Mouse (Mus musculus) limb, embryonic 12.5 days (tissue): ENCODE results near the gene Raph1. TPM values are rescaled to one million over a fixed set of nuclear protein-coding genes. Genes with fewer than 3 reads are reported as not detected.

ENCODE experiments used
- ATAC-seq: fragments of 200-750 bp; cut with Nextera tagmentation; 2 replicates; pipeline ENCODE4 v1.8.0; 2017; ENCODE audit warnings: low read depth, moderate TSS enrichment; ENCODE audit not compliant: insufficient number of reproducible peaks, insufficient read depth, low FRiP score, low TSS enrichment
- H3K27ac ChIP-seq: fragments of 300-500 bp; sonication (generic); 2 replicates; pipeline ENCODE4 v1.5.1; 2016; ENCODE audit warnings: mild to moderate bottlenecking, moderate library complexity
- H3K27me3 ChIP-seq: fragments of 300-500 bp; sonication (generic); 2 replicates; pipeline ENCODE4 v1.6.1; 2016; ENCODE audit warnings: mild to moderate bottlenecking, moderate library complexity
- H3K36me3 ChIP-seq: fragments of 300-500 bp; sonication (generic); 2 replicates; pipeline ENCODE4 v1.6.1; 2016; ENCODE audit warnings: mild to moderate bottlenecking, moderate library complexity
- H3K4me1 ChIP-seq: fragments of 300-500 bp; sonication (generic); replicated peaks from 2 replicates; pipeline ENCODE4 v1.6.1; 2016
- H3K4me2 ChIP-seq: fragments of 300-500 bp; sonication (generic); 2 replicates; pipeline ENCODE4 v1.6.1; 2016; ENCODE audit warnings: mild to moderate bottlenecking, moderate library complexity
- H3K4me3 ChIP-seq: fragments of 300-500 bp; sonication (generic); replicated peaks from 2 replicates; pipeline ENCODE4 v1.5.1; 2016; ENCODE audit warnings: mild to moderate bottlenecking
- H3K9ac ChIP-seq: fragments of 300-500 bp; sonication (generic); replicated peaks from 2 replicates; pipeline ENCODE4 v1.6.1; 2016; ENCODE audit warnings: mild to moderate bottlenecking, moderate library complexity
- H3K9me3 ChIP-seq: fragments of 300-500 bp; sonication (generic); 2 replicates; pipeline ENCODE4 v1.6.1; 2016; ENCODE audit warnings: mild to moderate bottlenecking, moderate library complexity
- WGBS: fragments of 180-500 bp; shearing (Covaris S2); methylation state at CpG from one replicate; pipeline ENCODE4 v1.1.7; 2016; 5-methylcytosine and 5-hydroxymethylcytosine counted together
- polyA plus RNA-seq: library from polyadenylated mRNA; unstranded; fragments of >200 nt; fragmentation: Nextera tagmentation; extraction: Ambion mirVana; gene quantifications from 2 replicates; pipeline ENCODE4 v1.2.1, GENCODE M21; 2016

Raph1 gene
- polyA plus RNA-seq, 1 experiment from 2014 or later, result 21.0 TPM

- WGBS, result 2% methylated on average over 13 of the region's 13 CpGs
- Histone ChIP-seq H3K4me1 (peaks cover 12% of the 10 kb centered on the region), H3K27me3 (no peaks in the 10 kb centered on the region), H3K36me3 (no peaks in the 10 kb centered on the region; the same call in 1 of the 2 replicates), H3K4me3 (peak overlapping the region; percentile 94), H3K4me2 (peak overlapping the region; percentile 77), H3K9me3 (peaks cover 4% of the 10 kb centered on the region; the same call in 1 of the 2 replicates), H3K27ac (no peak overlapping the region), H3K9ac (peak overlapping the region; percentile 90)
- no peak for ATAC-seq
Observed at GRCm38 (mm10) chr1:60565270-60565920, 1.5 kb downstream of the Raph1 start.

GRCm38 (mm10) chr1:60564691-60565090 lies 2.2 kb downstream of the Raph1 start:
- no peaks in the 10 kb centered on the region; the same call in 1 of the 2 replicates for H3K36me3 ChIP-seq
- 89% methylated on average over 5 of the region's 5 CpGs for WGBS
- no peak overlapping the region for H3K27ac ChIP-seq
- H3K4me1 ChIP-seq, result peaks cover 12% of the 10 kb centered on the region
- no peak overlapping the region for H3K4me3 ChIP-seq
- no peak for ATAC-seq
- no peak overlapping the region for H3K9ac ChIP-seq
- peak overlapping the region; percentile 77 for H3K4me2 ChIP-seq
- H3K27me3 ChIP-seq, result no peaks in the 10 kb centered on the region
- H3K9me3 ChIP-seq, result peaks cover 4% of the 10 kb centered on the region; the same call in 1 of the 2 replicates

- ATAC-seq, result no peak
- peaks cover 4% of the 10 kb centered on the region; the same call in 1 of the 2 replicates for H3K9me3 ChIP-seq
- H3K4me1 ChIP-seq, result peaks cover 12% of the 10 kb centered on the region
- no peaks in the 10 kb centered on the region for H3K27me3 ChIP-seq
- H3K36me3 ChIP-seq, result no peaks in the 10 kb centered on the region; the same call in 1 of the 2 replicates
- H3K4me2 ChIP-seq, result no peak overlapping the region
- no peak overlapping the region for H3K4me3 ChIP-seq
- H3K9ac ChIP-seq, result no peak overlapping the region
- H3K27ac ChIP-seq, result no peak overlapping the region
Observed at GRCm38 (mm10) chr1:60563021-60563420, 3.9 kb downstream of the Raph1 start.

DNA sequence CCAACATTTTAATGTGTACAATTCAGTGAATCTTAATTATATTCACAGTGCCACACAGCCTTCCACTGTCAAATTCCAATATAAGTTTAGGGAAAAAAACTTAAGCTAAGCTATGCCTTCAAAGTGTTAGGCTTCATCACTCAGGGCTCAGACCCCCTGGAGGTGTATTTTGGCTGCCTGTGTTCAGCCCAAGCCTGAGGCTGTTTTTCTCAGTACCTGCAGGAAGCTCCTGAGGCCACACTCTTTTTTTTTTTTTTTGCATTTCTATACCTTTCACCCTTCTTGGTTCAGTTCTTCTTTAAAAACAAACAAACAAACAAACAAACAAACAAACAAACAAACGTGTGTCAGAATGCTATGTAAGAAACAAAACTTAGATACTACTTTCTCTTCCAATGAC lies 23.2 kb downstream of the Raph1 start:
- Histone ChIP-seq H3K9ac (no peak overlapping the region), H3K27ac (no peak overlapping the region), H3K36me3 (peaks cover 10% of the 10 kb centered on the region), H3K4me1 (no peaks in the 10 kb centered on the region), H3K9me3 (peaks cover 11% of the 10 kb centered on the region), H3K4me3 (no peak overlapping the region), H3K4me2 (no peak overlapping the region), H3K27me3 (no peaks in the 10 kb centered on the region)
- ATAC-seq, result no peak
- 44% methylated on average over 1 of the region's 1 CpGs for WGBS

GRCm38 (mm10) chr1:60539272-60539671 lies 27.6 kb downstream of the Raph1 start:
- Histone ChIP-seq H3K36me3 (no peaks in the 10 kb centered on the region), H3K27me3 (no peaks in the 10 kb centered on the region), H3K9ac (no peak overlapping the region), H3K4me1 (no peaks in the 10 kb centered on the region), H3K27ac (no peak overlapping the region), H3K4me3 (no peak overlapping the region), H3K9me3 (no peaks in the 10 kb centered on the region), H3K4me2 (no peak overlapping the region)
- ATAC-seq, result no peak
- WGBS, result 91% methylated on average over 3 of the region's 3 CpGs

GRCm38 (mm10) chr1:60534932-60535331 lies 32.0 kb downstream of the Raph1 start:
- H3K36me3 ChIP-seq, result peaks cover 19% of the 10 kb centered on the region; the same call in 1 of the 2 replicates
- no peaks in the 10 kb centered on the region for H3K27me3 ChIP-seq
- H3K4me1 ChIP-seq, result no peaks in the 10 kb centered on the region
- no peaks in the 10 kb centered on the region for H3K9me3 ChIP-seq
- H3K9ac ChIP-seq, result no peak overlapping the region
- H3K27ac ChIP-seq, result no peak overlapping the region
- no peak overlapping the region for H3K4me2 ChIP-seq
- ATAC-seq, result no peak
- WGBS, result 86% methylated on average over 2 of the region's 2 CpGs
- no peak overlapping the region for H3K4me3 ChIP-seq

DNA sequence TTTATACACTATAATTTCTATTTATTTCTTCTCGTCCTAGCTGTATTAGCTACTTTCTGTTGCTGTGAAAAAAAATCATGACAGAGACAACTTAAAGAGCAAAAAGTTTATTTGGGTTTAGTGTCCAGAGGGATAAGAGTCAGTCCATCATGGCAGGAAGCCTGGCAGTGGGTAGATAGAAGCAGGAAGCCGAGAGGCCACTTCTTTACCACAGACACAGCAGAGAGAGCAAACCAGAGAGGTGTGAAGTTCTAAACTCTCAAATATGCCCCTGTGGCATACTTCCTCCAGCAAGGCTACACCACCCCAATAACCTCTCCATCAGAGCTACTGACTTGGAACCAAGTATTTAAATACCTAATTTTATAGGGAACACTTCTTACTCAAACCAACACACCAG lies 36.3 kb downstream of the Raph1 start:
- Histone ChIP-seq H3K4me1 (no peaks in the 10 kb centered on the region), H3K36me3 (peaks cover 34% of the 10 kb centered on the region), H3K9me3 (no peaks in the 10 kb centered on the region), H3K4me2 (no peak overlapping the region), H3K27me3 (no peaks in the 10 kb centered on the region), H3K9ac (no peak overlapping the region), H3K27ac (no peak overlapping the region), H3K4me3 (no peak overlapping the region)
- 92% methylated on average over 2 of the region's 2 CpGs for whole genome bisulfite sequencing
- ATAC-seq, result no peak

- ATAC-seq, result no peak
- 90% methylated on average over 6 of the region's 6 CpGs for WGBS
- Histone ChIP-seq H3K36me3 (peaks cover 40% of the 10 kb centered on the region), H3K4me2 (no peak overlapping the region), H3K27me3 (no peaks in the 10 kb centered on the region), H3K9me3 (no peaks in the 10 kb centered on the region), H3K4me3 (no peak overlapping the region), H3K9ac (no peak overlapping the region), H3K27ac (no peak overlapping the region), H3K4me1 (no peaks in the 10 kb centered on the region)
Observed at GRCm38 (mm10) chr1:60530107-60530506, 36.8 kb downstream of the Raph1 start.

DNA sequence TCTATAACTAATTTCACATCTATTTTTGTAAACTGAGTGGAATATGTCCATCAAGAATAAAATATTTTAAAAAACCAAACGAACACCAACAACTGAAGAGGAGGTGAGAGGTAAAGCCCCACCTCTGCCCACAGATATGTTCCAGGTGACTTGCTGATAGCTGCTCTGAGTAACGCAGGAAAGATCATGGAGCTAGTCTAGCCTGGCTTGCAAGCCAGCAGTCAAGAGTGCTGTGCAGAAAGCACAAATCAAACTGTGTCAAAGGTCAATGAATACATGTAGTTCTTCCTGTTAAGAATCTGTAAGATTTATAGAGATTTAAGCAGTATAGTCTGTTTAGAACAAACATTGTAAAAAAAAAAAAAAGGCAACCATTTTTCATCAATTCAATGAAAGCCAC lies 56.3 kb downstream of the Raph1 start:
- WGBS, result 73% methylated on average over 2 of the region's 2 CpGs

GRCm38 (mm10) chr1:60503456-60503855 lies 63.4 kb downstream of the Raph1 start:
- WGBS, result 86% methylated on average over 5 of the region's 5 CpGs
- H3K36me3 ChIP-seq, result peaks cover 32% of the 10 kb centered on the region
- H3K4me2 ChIP-seq, result no peak overlapping the region
- H3K9ac ChIP-seq, result no peak overlapping the region
- no peak overlapping the region for H3K27ac ChIP-seq
- no peaks in the 10 kb centered on the region for H3K27me3 ChIP-seq
- no peak for ATAC-seq
- no peaks in the 10 kb centered on the region for H3K4me1 ChIP-seq
- no peaks in the 10 kb centered on the region for H3K9me3 ChIP-seq
- H3K4me3 ChIP-seq, result no peak overlapping the region

More for the DNA sequence above, 56.3 kb downstream of the Raph1 start:
- H3K27me3 ChIP-seq, result no peaks in the 10 kb centered on the region
- ATAC-seq, result no peak
- peaks cover 11% of the 10 kb centered on the region for H3K36me3 ChIP-seq
- H3K4me1 ChIP-seq, result no peaks in the 10 kb centered on the region
- H3K4me2 ChIP-seq, result no peak overlapping the region
- H3K27ac ChIP-seq, result no peak overlapping the region
- H3K4me3 ChIP-seq, result no peak overlapping the region
- H3K9ac ChIP-seq, result no peak overlapping the region
- no peaks in the 10 kb centered on the region for H3K9me3 ChIP-seq

DNA sequence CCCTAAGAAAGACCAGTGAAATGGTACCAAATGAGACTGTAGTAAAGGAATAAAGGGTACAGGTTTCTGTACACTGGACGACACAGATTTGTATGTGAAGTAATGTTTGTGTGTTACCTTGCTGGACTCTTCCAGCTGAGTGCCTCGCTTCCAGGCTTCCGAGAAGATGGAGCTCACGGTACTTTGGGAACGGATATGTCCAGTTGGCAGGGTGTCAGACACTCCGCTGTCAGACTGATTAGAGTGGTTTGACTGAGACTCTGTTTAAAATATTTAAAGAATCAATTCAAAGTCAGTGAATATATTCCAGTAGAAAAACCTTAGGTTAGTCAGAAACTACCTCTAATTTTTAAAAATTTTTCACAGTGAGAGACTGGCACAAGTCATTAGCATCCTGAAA lies 73.5 kb downstream of the Raph1 start:
- peaks cover 66% of the 10 kb centered on the region for H3K36me3 ChIP-seq
- no peak overlapping the region for H3K4me2 ChIP-seq
- H3K9me3 ChIP-seq, result no peaks in the 10 kb centered on the region
- no peaks in the 10 kb centered on the region for H3K27me3 ChIP-seq
- no peak overlapping the region for H3K27ac ChIP-seq
- H3K4me3 ChIP-seq, result no peak overlapping the region
- H3K9ac ChIP-seq, result no peak overlapping the region
- 0 out of 2 replicates have a peak, but pooled peaks cover 3% of the 10 kb centered on the region for H3K4me1 ChIP-seq
- 94% methylated on average over 6 of the region's 6 CpGs for whole genome bisulfite sequencing
- ATAC-seq, result no peak

DNA sequence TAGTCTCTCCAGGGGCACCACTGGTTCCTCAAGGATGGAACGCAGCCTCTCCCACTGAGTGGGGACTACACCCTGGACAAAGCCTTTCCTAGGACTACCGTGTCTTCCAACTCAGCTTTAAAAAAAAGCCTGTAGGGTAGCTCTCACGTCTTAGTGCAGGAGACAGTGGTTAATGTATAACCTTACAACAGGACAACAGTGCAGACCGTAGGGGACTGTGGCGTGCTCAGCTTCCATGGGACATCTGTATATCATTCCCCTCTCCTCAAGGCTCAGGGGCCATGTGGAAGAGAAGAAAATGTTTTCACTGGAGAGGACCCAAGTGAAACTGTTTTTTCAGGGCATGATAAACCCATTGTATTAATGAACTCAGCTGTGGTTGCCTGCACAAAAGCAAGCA lies 74.5 kb downstream of the Raph1 start:
- ATAC-seq, result no peak
- H3K36me3 ChIP-seq, result peaks cover 68% of the 10 kb centered on the region
- H3K27me3 ChIP-seq, result no peaks in the 10 kb centered on the region
- H3K4me3 ChIP-seq, result no peak overlapping the region
- no peak overlapping the region for H3K27ac ChIP-seq
- no peak overlapping the region for H3K9ac ChIP-seq
- H3K9me3 ChIP-seq, result no peaks in the 10 kb centered on the region
- no peak overlapping the region for H3K4me2 ChIP-seq
- 0 out of 2 replicates have a peak, but pooled peaks cover 3% of the 10 kb centered on the region for H3K4me1 ChIP-seq
- WGBS, result 93% methylated on average over 5 of the region's 5 CpGs
